Mouse (Mus musculus): Measurements from ENCODE around the gene Ptx3. TPM values are rescaled to one million over a fixed set of nuclear protein-coding genes. Genes with fewer than 3 reads are reported as not detected.
"Not testable (repeated sequence)": the region's sequence is repeated elsewhere in the genome, so short reads cannot be mapped to it uniquely, and the experiment has no call there.

Gene Ptx3
- polyA plus RNA-seq, 1 experiment from 2014 or later: 11.2 TPM

GRCm38 (mm10) chr3:66221243-66221611 is 1.5 kb downstream of the Ptx3 start:
- under 1% methylated on average over 11 of the region's 11 CpGs for WGBS
- ATAC-seq (ENCODE audit: low FRiP score, low TSS enrichment): peak; percentile 81
- Histone ChIP-seq H3K9ac (ENCODE audit: low read depth, low read length) (peak overlapping the region; percentile 71; the same call in 1 of the 2 replicates), H3K27ac (ENCODE audit: low read depth, low read length) (peak overlapping the region; percentile 85), H3K36me3 (ENCODE audit: control insufficient read depth, insufficient read depth, low read length) (no peaks in the 10 kb centered on the region), H3K9me3 (ENCODE audit: control insufficient read depth, low read length) (no peaks in the 10 kb centered on the region), H3K4me2 (replicated peaks; ENCODE audit: low read depth, low read length) (peak overlapping the region; percentile 95), H3K4me1 (ENCODE audit: control insufficient read depth, insufficient read depth, low read length) (0 out of 2 replicates have a peak, but pooled peaks cover 8% of the 10 kb centered on the region), H3K4me3 (ENCODE audit: low read length) (peak overlapping the region; percentile 59), H3K27me3 (ENCODE audit: control insufficient read depth, insufficient read depth, low read length) (no peaks in the 10 kb centered on the region)

GRCm38 (mm10) chr3:66224931-66225537 is 5.3 kb downstream of the Ptx3 start:
- ATAC-seq (ENCODE audit: low FRiP score, low TSS enrichment): no peak

GRCm38 (mm10) chr3:66236234-66236871 is 16.6 kb downstream of the Ptx3 start:
- not testable (repeated sequence) for H3K36me3 ChIP-seq (ENCODE audit: control insufficient read depth, insufficient read depth, low read length); H3K4me3 ChIP-seq (ENCODE audit: low read length); H3K4me2 ChIP-seq (replicated peaks; ENCODE audit: low read depth, low read length); ATAC-seq (ENCODE audit: low FRiP score, low TSS enrichment); H3K27me3 ChIP-seq (ENCODE audit: control insufficient read depth, insufficient read depth, low read length); H3K4me1 ChIP-seq (ENCODE audit: control insufficient read depth, insufficient read depth, low read length); H3K9me3 ChIP-seq (ENCODE audit: control insufficient read depth, low read length); H3K27ac ChIP-seq (ENCODE audit: low read depth, low read length); H3K9ac ChIP-seq (ENCODE audit: low read depth, low read length)
- 44% methylated on average over 4 of the region's 4 CpGs for WGBS

More at GRCm38 (mm10) chr3:66224931-66225537, 5.3 kb downstream of the Ptx3 start:
- H3K4me3 ChIP-seq (ENCODE audit: low read length): no peak overlapping the region
- H3K9ac ChIP-seq (ENCODE audit: low read depth, low read length): no peak overlapping the region
- no peaks in the 10 kb centered on the region for H3K27me3 ChIP-seq (ENCODE audit: control insufficient read depth, insufficient read depth, low read length)
- H3K4me1 ChIP-seq (ENCODE audit: control insufficient read depth, insufficient read depth, low read length): 0 out of 2 replicates have a peak, but pooled peaks cover 8% of the 10 kb centered on the region
- H3K36me3 ChIP-seq (ENCODE audit: control insufficient read depth, insufficient read depth, low read length): no peaks in the 10 kb centered on the region
- no peak overlapping the region for H3K27ac ChIP-seq (ENCODE audit: low read depth, low read length)
- no peak overlapping the region for H3K4me2 ChIP-seq (replicated peaks; ENCODE audit: low read depth, low read length)
- no peaks in the 10 kb centered on the region for H3K9me3 ChIP-seq (ENCODE audit: control insufficient read depth, low read length)
- 61% methylated on average over 15 of the region's 15 CpGs for WGBS

GRCm38 (mm10) chr3:66240476-66240875 is 20.8 kb downstream of the Ptx3 start:
- H3K4me3 ChIP-seq (ENCODE audit: low read length): no peak overlapping the region
- no peak overlapping the region for H3K9ac ChIP-seq (ENCODE audit: low read depth, low read length)
- no peaks in the 10 kb centered on the region for H3K9me3 ChIP-seq (ENCODE audit: control insufficient read depth, low read length)
- H3K4me2 ChIP-seq (replicated peaks; ENCODE audit: low read depth, low read length): no peak overlapping the region
- ATAC-seq (ENCODE audit: low FRiP score, low TSS enrichment): no peak
- no peak overlapping the region for H3K27ac ChIP-seq (ENCODE audit: low read depth, low read length)
- H3K27me3 ChIP-seq (ENCODE audit: control insufficient read depth, insufficient read depth, low read length): no peaks in the 10 kb centered on the region
- H3K4me1 ChIP-seq (ENCODE audit: control insufficient read depth, insufficient read depth, low read length): no peaks in the 10 kb centered on the region
- no peaks in the 10 kb centered on the region for H3K36me3 ChIP-seq (ENCODE audit: control insufficient read depth, insufficient read depth, low read length)

GRCm38 (mm10) chr3:66251842-66252241 is 32.1 kb downstream of the Ptx3 start:
- no peak for ATAC-seq (ENCODE audit: low FRiP score, low TSS enrichment)
- H3K9ac ChIP-seq (ENCODE audit: low read depth, low read length): no peak overlapping the region
- H3K27me3 ChIP-seq (ENCODE audit: control insufficient read depth, insufficient read depth, low read length): no peaks in the 10 kb centered on the region
- no peak overlapping the region for H3K4me2 ChIP-seq (replicated peaks; ENCODE audit: low read depth, low read length)
- no peak overlapping the region for H3K27ac ChIP-seq (ENCODE audit: low read depth, low read length)
- H3K4me3 ChIP-seq (ENCODE audit: low read length): no peak overlapping the region
- no peaks in the 10 kb centered on the region for H3K4me1 ChIP-seq (ENCODE audit: control insufficient read depth, insufficient read depth, low read length)
- WGBS: 88% methylated on average over 7 of the region's 7 CpGs
- H3K36me3 ChIP-seq (ENCODE audit: control insufficient read depth, insufficient read depth, low read length): no peaks in the 10 kb centered on the region
- no peaks in the 10 kb centered on the region for H3K9me3 ChIP-seq (ENCODE audit: control insufficient read depth, low read length)

- Histone ChIP-seq H3K9ac (ENCODE audit: low read depth, low read length) (no peak overlapping the region), H3K27me3 (ENCODE audit: control insufficient read depth, insufficient read depth, low read length) (no peaks in the 10 kb centered on the region), H3K4me1 (ENCODE audit: control insufficient read depth, insufficient read depth, low read length) (no peaks in the 10 kb centered on the region), H3K4me2 (replicated peaks; ENCODE audit: low read depth, low read length) (no peak overlapping the region), H3K9me3 (ENCODE audit: control insufficient read depth, low read length) (no peaks in the 10 kb centered on the region), H3K27ac (ENCODE audit: low read depth, low read length) (no peak overlapping the region), H3K4me3 (ENCODE audit: low read length) (no peak overlapping the region), H3K36me3 (ENCODE audit: control insufficient read depth, insufficient read depth, low read length) (no peaks in the 10 kb centered on the region)
- ATAC-seq (ENCODE audit: low FRiP score, low TSS enrichment): no peak
- WGBS: 85% methylated on average over 9 of the region's 9 CpGs
Observed at GRCm38 (mm10) chr3:66254504-66255105, 34.9 kb downstream of the Ptx3 start.

- H3K9ac ChIP-seq (ENCODE audit: low read depth, low read length): no peak overlapping the region
- H3K27ac ChIP-seq (ENCODE audit: low read depth, low read length): no peak overlapping the region
- WGBS: 27% methylated on average over 5 of the region's 5 CpGs
- H3K4me1 ChIP-seq (ENCODE audit: control insufficient read depth, insufficient read depth, low read length): no peaks in the 10 kb centered on the region
- no peak overlapping the region for H3K4me3 ChIP-seq (ENCODE audit: low read length)
- H3K4me2 ChIP-seq (replicated peaks; ENCODE audit: low read depth, low read length): no peak overlapping the region
- no peaks in the 10 kb centered on the region for H3K36me3 ChIP-seq (ENCODE audit: control insufficient read depth, insufficient read depth, low read length)
- ATAC-seq (ENCODE audit: low FRiP score, low TSS enrichment): no peak; the same call in 1 of the 2 replicates
- no peaks in the 10 kb centered on the region for H3K9me3 ChIP-seq (ENCODE audit: control insufficient read depth, low read length)
- no peaks in the 10 kb centered on the region for H3K27me3 ChIP-seq (ENCODE audit: control insufficient read depth, insufficient read depth, low read length)
Observed at GRCm38 (mm10) chr3:66262319-66262718, 42.6 kb downstream of the Ptx3 start.

- Histone ChIP-seq H3K4me1 (ENCODE audit: control insufficient read depth, insufficient read depth, low read length) (no peaks in the 10 kb centered on the region), H3K9me3 (ENCODE audit: control insufficient read depth, low read length) (no peaks in the 10 kb centered on the region), H3K4me3 (ENCODE audit: low read length) (no peak overlapping the region), H3K36me3 (ENCODE audit: control insufficient read depth, insufficient read depth, low read length) (no peaks in the 10 kb centered on the region), H3K27ac (ENCODE audit: low read depth, low read length) (no peak overlapping the region), H3K9ac (ENCODE audit: low read depth, low read length) (no peak overlapping the region), H3K4me2 (replicated peaks; ENCODE audit: low read depth, low read length) (no peak overlapping the region), H3K27me3 (ENCODE audit: control insufficient read depth, insufficient read depth, low read length) (no peaks in the 10 kb centered on the region)
- WGBS: 84% methylated on average over 4 of the region's 4 CpGs
- ATAC-seq (ENCODE audit: low FRiP score, low TSS enrichment): no peak
Observed at GRCm38 (mm10) chr3:66263270-66263669, 43.6 kb downstream of the Ptx3 start.

All from kidney, embryonic 14.5 days (tissue).